25 mouse cellular contexts compared by ENCODE assay signal in genomic region chr1:38146008-38146407, GRCm38 (mm10).
"Had no signal": no experiment of that assay in that cellular context is flagged by ENCODE, and none has a peak within 500 bp of the region (broad histone marks: within the 10 kb centered on the region; RNA-seq: fewer than 3 reads in every experiment).

No protein-coding gene starts in this region.

- H3K27ac ChIP-seq: heart, adult 2 months; heart, embryonic 13.5 days; heart, embryonic 15.5 days; hindbrain, embryonic 13.5 days; hindbrain, embryonic 15.5 days; hindbrain, postnatal 0 days; left cerebral cortex, adult 2 months; limb, embryonic 10.5 days; limb, embryonic 12.5 days; liver, embryonic 13.5 days had no signal

- H3K4me1 ChIP-seq: heart, embryonic 13.5 days; heart, embryonic 15.5 days; hindbrain, embryonic 13.5 days; hindbrain, embryonic 15.5 days; limb, embryonic 10.5 days; limb, embryonic 12.5 days; liver, embryonic 13.5 days had no signal

- H3K9ac ChIP-seq: heart, embryonic 13.5 days; heart, embryonic 15.5 days; hindbrain, embryonic 13.5 days; hindbrain, embryonic 15.5 days; limb, embryonic 12.5 days; liver, embryonic 13.5 days had no signal

- ATAC-seq: hindbrain, postnatal 0 days had no signal

- H3K36me3 ChIP-seq: heart, embryonic 13.5 days; heart, embryonic 15.5 days; hindbrain, embryonic 13.5 days; hindbrain, embryonic 15.5 days; limb, embryonic 10.5 days; limb, embryonic 12.5 days; liver, embryonic 13.5 days had no signal

- H3K4me2 ChIP-seq: heart, embryonic 11.5 days; heart, embryonic 13.5 days; heart, embryonic 15.5 days; hindbrain, embryonic 13.5 days; hindbrain, embryonic 15.5 days; limb, embryonic 12.5 days; liver, embryonic 11.5 days; liver, embryonic 13.5 days had no signal

- H3K27me3 ChIP-seq: heart, embryonic 13.5 days; heart, embryonic 15.5 days; hindbrain, embryonic 13.5 days; hindbrain, embryonic 15.5 days; limb, embryonic 12.5 days; liver, embryonic 13.5 days had no signal

- DNase-seq: gastrocnemius, postnatal 14 days; gastrocnemius, postnatal 36 days; heart, adult 11 months; heart, adult 2 months; heart, postnatal 14 days; heart, postnatal 36 days; kidney, adult 18-20 months; kidney, adult 8-10 months; kidney, postnatal 10 days; kidney, postnatal 25 days; kidney, postnatal 4 days; layer of hippocampus, adult 9-11 months; layer of hippocampus, postnatal 36 days; liver; liver, embryonic 13.5 days had no signal

- H3K4me3 ChIP-seq: heart, adult 2 months; heart, embryonic 13.5 days; heart, embryonic 15.5 days; hindbrain, embryonic 13.5 days; hindbrain, embryonic 15.5 days; left cerebral cortex, adult 2 months; limb, embryonic 10.5 days; limb, embryonic 12.5 days; liver, embryonic 13.5 days had no signal

- H3K9me3 ChIP-seq: heart, embryonic 13.5 days; heart, embryonic 15.5 days; hindbrain, embryonic 13.5 days; hindbrain, embryonic 15.5 days; limb, embryonic 10.5 days; limb, embryonic 12.5 days; liver, embryonic 13.5 days had no signal
